Mouse (Mus musculus): ENCODE data around the gene Ern2. TPM values are rescaled to one million over a fixed set of nuclear protein-coding genes. Genes with fewer than 3 reads are reported as not detected.

Ern2 gene
- not detected for polyA plus RNA-seq (2017; shearing (Covaris generic))

DNA sequence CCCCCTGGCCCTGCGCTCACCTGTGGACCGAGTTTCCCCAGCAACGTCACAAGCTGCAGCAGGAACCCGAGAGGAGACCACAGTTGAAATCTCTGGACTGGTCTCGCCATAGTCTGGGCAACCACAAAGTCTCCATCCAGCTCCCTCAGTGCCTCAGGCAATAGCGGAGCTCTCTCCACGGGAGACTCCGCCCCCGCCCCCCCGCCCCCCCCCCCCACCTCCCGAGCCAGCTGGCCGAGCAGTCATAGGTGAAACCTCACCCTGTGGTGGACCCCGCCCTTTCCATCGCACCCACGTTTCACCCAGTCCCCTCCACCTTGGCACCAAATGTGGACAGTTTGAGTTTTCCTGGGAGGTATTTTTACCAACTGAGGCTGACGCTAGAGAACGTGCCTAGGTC is at the start of gene Ern2:
Gene Ern2, minus strand, starts transcription at position 165 of the 400 bp plus-strand sequence.
- no peak for ATAC-seq

- ATAC-seq: no peak
Observed at GRCm38 (mm10) chr7:122230866-122231265, 44.9 kb upstream of the Ern2 start.

GRCm38 (mm10) chr7:122229916-122230315 is 43.9 kb upstream of the Ern2 start:
- ATAC-seq: no peak

DNA sequence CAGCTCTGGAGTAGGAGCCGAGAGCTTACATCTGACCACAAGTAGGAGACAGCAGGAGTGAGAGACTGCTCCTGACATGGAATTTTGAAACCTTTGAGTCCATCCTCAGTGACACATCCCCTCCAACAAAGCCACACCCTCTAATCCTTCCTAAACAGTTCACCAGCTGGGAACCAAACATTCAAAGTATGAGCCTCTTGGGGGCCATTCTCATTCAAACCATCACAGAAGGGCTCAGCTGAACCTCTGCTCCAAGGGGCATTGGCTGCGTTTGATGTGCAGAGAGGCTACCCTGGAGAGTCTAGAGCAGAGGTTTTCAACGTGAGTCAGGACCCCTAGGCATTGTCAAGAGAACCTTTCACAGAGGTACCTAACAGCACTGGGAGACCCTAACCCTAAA is 43.3 kb upstream of the Ern2 start:
- ATAC-seq: no peak

GRCm38 (mm10) chr7:122226744-122227143 is 40.7 kb upstream of the Ern2 start:
- ATAC-seq: no peak

- no peak for ATAC-seq
Observed at GRCm38 (mm10) chr7:122226020-122226742, 40.2 kb upstream of the Ern2 start.

- no peak for ATAC-seq
Observed at GRCm38 (mm10) chr7:122219315-122219801, 33.4 kb upstream of the Ern2 start, which contains the start of gene Chp2. Gene Chp2, plus strand, starts transcription at chr7:122219496.

GRCm38 (mm10) chr7:122208276-122209021 is 22.4 kb upstream of the Ern2 start:
- no peak for ATAC-seq

DNA sequence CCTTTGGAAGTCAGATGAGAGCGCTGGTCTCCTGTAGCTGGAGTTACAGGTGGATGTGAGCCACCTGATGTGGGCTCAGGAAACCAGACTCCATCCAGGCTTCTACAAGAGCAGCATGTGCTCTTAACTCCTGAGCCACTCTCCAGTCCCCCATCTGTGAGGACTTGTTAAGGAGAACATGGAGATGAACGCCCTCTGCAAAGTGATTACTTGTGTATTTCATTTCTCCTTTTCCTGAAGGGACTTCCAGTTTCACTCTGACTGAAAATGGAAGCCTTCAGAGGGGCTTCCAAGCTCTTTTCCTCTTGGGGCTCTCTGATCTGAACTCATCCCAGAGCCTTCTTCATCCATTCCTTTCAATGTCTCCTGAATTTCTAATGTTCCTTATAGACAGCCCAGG is 20.1 kb upstream of the Ern2 start:
- ATAC-seq: no peak

- no peak for ATAC-seq
Observed at GRCm38 (mm10) chr7:122203936-122204335, 17.9 kb upstream of the Ern2 start.

DNA sequence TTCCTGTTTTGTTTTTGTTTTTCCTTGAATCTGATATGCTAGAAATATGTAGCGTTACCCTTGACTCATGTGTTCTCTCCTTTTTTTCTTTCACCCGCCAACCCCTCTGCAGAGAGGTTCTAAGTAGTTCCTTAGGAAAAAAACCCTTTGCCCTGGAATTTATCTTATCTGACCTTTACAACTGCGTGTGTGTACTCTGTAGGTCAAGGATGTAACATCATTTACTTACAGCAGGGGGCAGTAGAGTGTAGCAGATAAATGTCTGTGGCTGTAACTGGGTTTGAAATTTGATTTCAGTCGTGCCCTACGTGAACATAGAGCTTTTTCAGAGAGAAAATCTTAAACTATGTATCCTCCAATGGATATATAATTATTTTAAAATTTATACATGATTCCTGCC is 13.3 kb upstream of the Ern2 start:
- ATAC-seq: no peak

DNA sequence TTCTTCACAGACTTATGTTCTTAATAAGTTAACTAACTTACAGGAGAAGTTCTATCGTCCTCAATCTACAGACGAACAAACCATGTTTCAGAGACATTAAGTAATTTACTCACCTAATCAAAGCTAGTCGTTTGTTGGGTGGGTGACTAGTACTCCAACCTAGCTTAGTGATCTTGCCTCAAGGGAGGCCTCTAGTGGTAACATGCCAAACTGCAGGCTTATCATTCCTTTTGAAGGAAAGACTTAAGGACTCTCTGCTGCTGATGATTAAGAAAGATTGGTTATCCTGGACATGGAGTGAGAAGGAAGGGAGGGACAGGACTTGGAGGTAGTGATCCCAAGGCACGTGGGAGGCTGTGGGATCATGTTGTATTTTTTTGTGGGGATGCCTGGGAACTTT is 11.3 kb upstream of the Ern2 start:
- no peak for ATAC-seq

DNA sequence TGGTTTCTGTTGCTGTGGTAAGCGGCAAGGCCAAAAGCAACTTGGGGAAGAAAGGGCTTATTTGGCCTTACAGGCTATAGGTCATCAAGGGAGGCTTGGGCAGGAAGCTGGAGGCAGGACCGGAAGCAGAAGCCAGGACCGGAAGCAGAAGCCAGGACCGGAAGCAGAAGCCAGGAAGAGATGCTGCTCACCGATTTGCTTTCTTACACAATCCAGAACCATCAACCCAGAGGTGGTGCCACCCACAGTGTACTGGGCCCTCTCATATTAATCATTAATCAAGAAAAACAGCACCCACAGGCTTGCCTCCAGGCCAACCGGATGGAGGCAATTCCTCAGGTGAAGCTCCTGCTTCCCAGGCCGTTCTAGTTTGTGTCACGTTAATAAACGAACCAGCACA is 10.8 kb upstream of the Ern2 start:
- ATAC-seq: no peak

DNA sequence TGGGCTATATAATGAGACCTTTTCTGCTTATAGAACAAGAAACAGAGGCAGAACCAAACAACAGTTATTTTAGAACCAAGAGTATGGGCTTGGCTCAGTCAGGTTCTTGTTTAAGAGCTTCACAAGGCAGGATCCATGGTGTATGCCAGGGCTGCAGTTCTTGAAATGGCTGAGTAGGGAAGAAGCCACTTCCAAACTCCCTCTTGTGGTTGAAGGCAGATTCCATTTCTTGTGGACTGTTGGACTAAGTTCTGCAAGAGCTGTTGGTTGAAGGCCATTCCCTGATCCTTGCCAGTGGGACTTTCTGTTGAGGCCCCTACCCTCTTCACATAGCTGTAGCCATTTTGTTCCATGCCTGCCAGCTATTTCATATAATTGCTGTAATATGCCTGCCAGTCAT is 7.9 kb upstream of the Ern2 start:
- ATAC-seq: no peak

- no peak for ATAC-seq
Observed at GRCm38 (mm10) chr7:122191097-122191496, 5.1 kb upstream of the Ern2 start.

DNA sequence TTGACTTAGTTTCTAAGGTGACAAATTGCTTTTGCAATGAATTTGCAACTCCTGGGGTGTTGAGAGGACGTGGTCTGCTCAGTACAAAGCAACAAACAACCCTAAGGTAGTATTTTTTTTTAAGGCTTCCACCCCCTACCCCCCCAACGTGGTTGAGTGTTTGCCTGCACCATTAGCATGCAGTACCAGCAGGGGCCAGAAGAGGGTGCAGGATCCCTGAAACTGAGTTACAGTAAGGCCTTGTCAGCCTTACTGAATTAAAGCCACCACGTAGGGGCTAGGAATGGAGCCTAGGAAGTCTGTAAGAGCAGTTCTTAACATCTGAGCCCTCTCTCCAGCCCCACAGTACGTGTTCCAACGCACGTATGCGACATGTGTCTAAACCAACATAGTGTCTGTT is 3.5 kb upstream of the Ern2 start:
- no peak for ATAC-seq

DNA sequence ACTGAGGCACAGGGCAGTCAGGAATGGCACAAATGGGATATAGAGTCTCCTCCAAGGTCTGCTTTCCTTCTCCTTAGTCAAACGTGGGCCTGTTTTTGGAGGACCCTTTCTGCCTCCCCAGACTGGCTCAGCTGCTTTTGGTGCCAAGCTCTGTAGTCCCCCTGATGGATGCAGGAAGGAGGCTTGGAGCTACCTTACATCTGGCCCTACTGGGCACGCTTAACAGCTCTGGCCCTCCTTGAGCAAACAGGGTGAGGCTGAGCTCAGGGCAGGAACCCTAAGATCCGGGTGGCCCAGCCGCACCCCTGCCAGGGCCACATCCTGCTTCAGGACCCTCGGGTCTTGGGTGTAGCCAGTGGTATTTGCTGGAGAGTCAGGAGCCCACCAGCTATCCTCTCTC is 1.4 kb downstream of the Ern2 start:
- no peak for ATAC-seq

- no peak for ATAC-seq
Observed at GRCm38 (mm10) chr7:122180720-122181119, 5.3 kb downstream of the Ern2 start.

DNA sequence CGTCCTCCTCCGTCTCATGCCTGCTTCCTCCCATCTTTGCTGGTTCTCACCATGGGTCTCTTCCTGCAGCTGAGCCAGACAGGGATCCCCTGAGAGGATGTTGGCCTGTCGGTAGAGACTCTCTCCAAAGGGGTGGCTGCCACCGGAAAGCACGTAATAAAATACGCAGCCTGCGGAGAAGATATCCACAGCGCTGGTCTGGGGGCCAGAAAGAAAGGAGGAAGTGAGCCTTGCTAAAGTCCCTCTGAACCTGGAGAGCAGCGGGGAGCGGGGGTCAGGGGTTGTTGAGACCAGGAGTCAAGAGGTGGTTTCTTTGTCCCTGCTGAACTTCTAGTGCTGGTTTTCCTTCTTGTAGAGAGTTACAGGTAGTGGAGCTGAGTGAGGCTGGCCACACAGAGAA is 14.4 kb downstream of the Ern2 start:
- no peak for ATAC-seq

- ATAC-seq: no peak
Observed at GRCm38 (mm10) chr7:122170705-122171104, 15.3 kb downstream of the Ern2 start.

GRCm38 (mm10) chr7:122167203-122167602 is 18.8 kb downstream of the Ern2 start:
- ATAC-seq: no peak

DNA sequence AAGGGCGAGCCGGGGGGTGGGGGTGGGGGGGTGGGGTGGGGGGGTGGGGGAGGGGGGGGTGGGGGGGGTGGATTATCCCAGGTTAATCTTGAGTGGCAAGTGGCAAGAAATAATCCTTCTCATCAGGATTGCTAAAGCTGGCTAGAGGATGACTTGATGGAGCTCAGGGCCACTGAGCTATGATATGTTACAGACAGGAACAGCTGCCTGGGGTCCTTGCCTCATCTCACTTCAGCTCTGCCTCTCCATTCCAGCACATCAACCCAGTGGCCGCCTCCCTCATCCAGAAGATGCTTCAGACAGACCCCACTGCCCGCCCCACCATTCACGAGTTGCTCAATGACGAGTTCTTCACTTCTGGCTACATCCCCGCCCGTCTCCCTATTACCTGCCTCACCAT is 22.2 kb downstream of the Ern2 start:
- no peak for ATAC-seq

DNA sequence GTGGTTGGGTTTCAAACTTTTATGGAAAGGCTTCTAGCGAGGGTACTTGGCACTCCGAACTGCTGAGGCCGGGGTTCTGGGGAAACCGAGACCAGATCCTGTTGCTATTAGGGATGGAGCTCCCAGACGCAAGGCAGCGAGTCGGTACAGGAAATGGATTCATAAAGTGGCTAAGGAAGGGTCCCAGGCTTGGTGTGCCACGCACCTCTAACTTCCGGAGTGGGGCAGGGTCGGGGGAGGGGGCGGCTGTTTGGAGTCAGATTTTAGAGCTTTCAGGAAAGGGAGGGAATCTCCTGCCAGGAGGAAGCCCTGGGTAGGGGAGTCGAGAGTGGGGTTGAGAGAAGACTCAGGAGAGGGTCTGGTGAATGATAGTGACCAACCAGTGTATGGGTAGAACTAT is 26.0 kb downstream of the Ern2 start:
- peak; percentile 26 for ATAC-seq

All from activated CD4-positive, CD25-positive, alpha-beta regulatory T cell, adult 4 months (primary cell).